Mouse (Mus musculus) bone marrow, adult 2 months (tissue): ENCODE measurements around the gene Eipr1.

Experiments used
- CTCF ChIP-seq: fragments of 200-500 bp; IDR thresholded peaks from 2 replicates; pipeline ENCODE4 v1.5.1; 2011; ENCODE audit warnings: low read length, control low read depth; ENCODE audit not compliant: control insufficient read depth, insufficient read depth
- POLR2A ChIP-seq: fragments of 200-500 bp; IDR thresholded peaks from 2 replicates; pipeline ENCODE4 v1.6.1; 2011; ENCODE audit warnings: low read depth, mild to moderate bottlenecking, control low read depth, low read length, borderline replicate concordance; ENCODE audit not compliant: control insufficient read depth

GRCm38 (mm10) chr12:28784864-28785263 lies 33.3 kb downstream of the Eipr1 start:
- TF ChIP-seq CTCF (no peak), POLR2A (no peak)
